Mouse (Mus musculus) olfactory bulb, adult 2 months (tissue): Measurements from ENCODE around the gene Akr1c6. TPM values are rescaled to one million over a fixed set of nuclear protein-coding genes. Genes with fewer than 3 reads are reported as not detected.

Experiments used
- H3K27ac ChIP-seq: fragments of 200-500 bp; 2 replicates; pipeline ENCODE4 v1.5.1; 2012; ENCODE audit warnings: low read depth, low read length; ENCODE audit not compliant: insufficient read depth
- H3K4me1 ChIP-seq: fragments of 200-500 bp; 2 replicates; pipeline ENCODE4 v1.6.1; 2012; ENCODE audit warnings: low read length; ENCODE audit not compliant: control insufficient read depth, insufficient read depth
- H3K4me3 ChIP-seq: fragments of 200-500 bp; 2 replicates; pipeline ENCODE4 v1.5.1; 2012; ENCODE audit warnings: mild to moderate bottlenecking, low read depth, low read length, moderate library complexity; ENCODE audit not compliant: insufficient read depth
- CTCF ChIP-seq: fragments of 200-500 bp; IDR thresholded peaks from 2 replicates; pipeline ENCODE4 v1.5.1; 2012; ENCODE audit warnings: low read depth, mild to moderate bottlenecking, low read length, moderate library complexity; ENCODE audit not compliant: insufficient read depth
- POLR2A ChIP-seq: fragments of 200-500 bp; IDR thresholded peaks from 2 replicates; pipeline ENCODE4 v1.6.1; 2012; ENCODE audit warnings: mild to moderate bottlenecking, low read depth, low read length, moderate library complexity; ENCODE audit not compliant: insufficient read depth
- WGBS: fragments of 180-500 bp; shearing (Covaris S2); methylation state at CpG from one replicate; pipeline ENCODE4 v1.1.7; 2018; 5-methylcytosine and 5-hydroxymethylcytosine counted together
- polyA plus RNA-seq: library from polyadenylated mRNA; stranded (reverse); fragments of >200 nt; gene quantifications from 2 replicates; pipeline ENCODE4 v1.2.4, GENCODE M21; 2012; ENCODE audit warnings: low replicate concordance; ENCODE audit not compliant: missing spikeins, insufficient read depth, insufficient read length

Gene Akr1c6
- polyA plus RNA-seq, 1 experiment, result not detected

DNA sequence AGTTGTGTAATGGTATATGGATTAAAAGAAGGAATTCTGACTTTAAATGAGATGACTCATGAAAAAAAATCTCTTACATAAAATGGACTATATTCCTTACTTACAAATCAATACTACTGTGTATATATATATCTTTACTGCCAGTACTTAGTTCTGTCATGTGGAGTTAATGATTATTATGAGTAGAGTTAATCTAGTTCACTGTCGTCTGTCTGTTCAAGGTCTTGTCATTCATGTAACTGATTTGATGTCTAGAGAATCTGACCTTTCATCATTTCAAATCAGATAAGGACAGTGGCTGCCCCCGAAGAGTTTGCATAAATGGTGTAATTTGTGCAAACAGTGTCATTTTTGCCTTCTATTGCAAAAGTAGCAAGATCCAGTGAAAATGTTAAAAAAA is 5.1 kb upstream of the Akr1c6 start:
- Histone ChIP-seq H3K4me1 (no peaks in the 10 kb centered on the region), H3K27ac (no peak overlapping the region), H3K4me3 (no peak overlapping the region)
- 81% methylated on average over 2 of the region's 2 CpGs for WGBS
- TF ChIP-seq CTCF, result no peak
- no peak for TF ChIP-seq POLR2A

DNA sequence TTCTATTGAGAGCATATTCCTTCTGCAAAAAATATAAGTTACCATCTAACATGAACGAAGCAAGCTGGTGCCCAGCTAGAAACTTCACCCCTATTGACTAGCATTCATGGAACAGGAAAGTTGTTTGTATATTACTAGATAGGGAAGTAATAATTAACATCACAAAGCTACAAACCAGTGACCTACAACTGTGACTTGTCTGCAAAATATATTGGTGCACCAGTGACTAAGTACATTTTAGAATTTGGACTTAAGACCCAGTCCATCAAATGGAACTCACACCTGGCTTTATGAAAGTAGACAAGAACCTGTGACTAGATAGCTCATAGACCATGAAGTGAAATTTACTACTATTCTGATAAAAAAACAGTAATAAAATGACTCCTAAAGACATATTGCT is 3.0 kb upstream of the Akr1c6 start:
- no peak overlapping the region for H3K27ac ChIP-seq
- no peaks in the 10 kb centered on the region for H3K4me1 ChIP-seq
- WGBS, result 77% methylated on average over 1 of the region's 1 CpGs
- TF ChIP-seq POLR2A (no peak), CTCF (no peak)
- H3K4me3 ChIP-seq, result no peak overlapping the region

GRCm38 (mm10) chr13:4465641-4466040 is 31.5 kb downstream of the Akr1c6 start:
- 93% methylated on average over 2 of the region's 2 CpGs for WGBS
- Histone ChIP-seq H3K27ac (no peak overlapping the region), H3K4me3 (no peak overlapping the region), H3K4me1 (no peaks in the 10 kb centered on the region)
- no peak for TF ChIP-seq CTCF
- TF ChIP-seq POLR2A, result no peak

- WGBS, result 71% methylated on average over 1 of the region's 1 CpGs
- TF ChIP-seq CTCF (no peak), POLR2A (no peak)
- H3K4me1 ChIP-seq, result no peaks in the 10 kb centered on the region
- no peak overlapping the region for H3K27ac ChIP-seq
- H3K4me3 ChIP-seq, result no peak overlapping the region
These were observed 33.8 kb downstream of the Akr1c6 start for GRCm38 (mm10) chr13:4467896-4468295.

Other genes starting within 250 kb of the Akr1c6 start
- gene Akr1c13, start 243.2 kb upstream of the Akr1c6 start, polyA plus RNA-seq, result not detected in 2 replicates
- gene Akr1c19, start 205.6 kb upstream of the Akr1c6 start, polyA plus RNA-seq, result not detected in 2 replicates
- not detected in 2 replicates for gene Akr1c12, start 154.9 kb upstream of the Akr1c6 start, polyA plus RNA-seq
- not detected in 2 replicates for gene Akr1c20, start 89.0 kb downstream of the Akr1c6 start, polyA plus RNA-seq
- not detected in 2 replicates for gene Akr1c21, start 139.8 kb downstream of the Akr1c6 start, polyA plus RNA-seq
- not detected in 2 replicates for gene Akr1e1, start 174.9 kb downstream of the Akr1c6 start, polyA plus RNA-seq